Mouse (Mus musculus) liver, postnatal 0 days (tissue): ENCODE results near the gene Tekt5.

ENCODE experiments used
- CTCF ChIP-seq: sonication (generic); IDR thresholded peaks from 2 replicates; pipeline ENCODE4 v1.5.1; 2016; ENCODE audit warnings: antibody characterized with exemption, low read depth
- EP300 ChIP-seq: IDR thresholded peaks from 2 replicates; pipeline ENCODE4 v1.6.1; 2016; ENCODE audit warnings: antibody characterized with exemption, low read depth, mild to moderate bottlenecking

DNA sequence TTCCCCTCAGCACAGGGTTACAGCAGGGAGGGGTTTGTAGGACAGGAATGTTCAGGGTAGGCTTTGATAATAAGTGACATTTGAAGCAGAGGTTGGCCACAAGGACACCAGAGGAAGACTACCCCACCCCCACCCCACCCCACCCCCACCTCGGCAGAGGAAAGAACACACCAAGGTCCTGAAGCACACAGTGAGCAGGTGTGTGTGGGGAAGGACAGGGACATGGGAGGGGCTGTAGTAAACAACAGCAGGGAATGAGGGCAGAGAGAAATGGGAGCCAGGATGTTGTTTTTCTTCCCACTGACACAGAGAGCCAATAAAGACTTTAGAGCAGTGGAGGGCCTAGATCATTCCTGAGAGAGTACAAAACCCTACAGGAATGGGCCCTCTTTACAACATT lies 18.0 kb downstream of the Tekt5 start:
- TF ChIP-seq EP300 (no peak), CTCF (no peak)
